Mouse (Mus musculus) ES-Bruce4 (cell line): Measurements from ENCODE around the gene Bola2. TPM values are rescaled to one million over a fixed set of nuclear protein-coding genes. Genes with fewer than 3 reads are reported as not detected.
A peak's percentile ranks its signal among the peaks of the same experiment; 100 is the strongest.

ENCODE experiments used
- H3K27ac ChIP-seq: 2 replicates; pipeline ENCODE4 v1.5.1; 2012; ENCODE audit warnings: low read length, inconsistent platforms; ENCODE audit not compliant: insufficient read depth
- H3K27me3 ChIP-seq: 2 replicates; pipeline ENCODE4 v1.6.1; 2012; ENCODE audit warnings: mild to moderate bottlenecking, low read length, inconsistent platforms; ENCODE audit not compliant: control insufficient read depth, poor library complexity, insufficient read depth, severe bottlenecking
- H3K36me3 ChIP-seq: 2 replicates; pipeline ENCODE4 v1.6.1; 2012; ENCODE audit warnings: inconsistent platforms, mild to moderate bottlenecking, low read length, moderate library complexity; ENCODE audit not compliant: control insufficient read depth, poor library complexity, insufficient read depth, severe bottlenecking
- H3K4me1 ChIP-seq: one replicate; pipeline ENCODE4 v1.8.1; 2011; ENCODE audit warnings: low read length; ENCODE audit not compliant: control insufficient read depth, insufficient read depth
- H3K4me3 ChIP-seq: 2 replicates; pipeline ENCODE4 v1.5.1; 2011; ENCODE audit warnings: low read depth, mild to moderate bottlenecking, low read length
- H3K9ac ChIP-seq: 2 replicates; pipeline ENCODE4 v1.6.1; 2012; ENCODE audit warnings: low read depth, mild to moderate bottlenecking, inconsistent platforms; ENCODE audit not compliant: poor library complexity, severe bottlenecking
- H3K9me3 ChIP-seq: replicated peaks from 2 replicates; pipeline ENCODE4 v1.6.1; 2012; ENCODE audit warnings: mild to moderate bottlenecking, low read length, inconsistent platforms; ENCODE audit not compliant: control insufficient read depth, poor library complexity, insufficient read depth, severe bottlenecking
- CTCF ChIP-seq: IDR thresholded peaks from one replicate; pipeline ENCODE4 v1.8.1; 2011; ENCODE audit warnings: low read depth, low read length
- EP300 ChIP-seq: IDR thresholded peaks from 2 replicates; pipeline ENCODE4 v1.6.1; 2011; ENCODE audit warnings: low read depth, low read length; ENCODE audit not compliant: insufficient read depth
- POLR2A ChIP-seq: IDR thresholded peaks from one replicate; pipeline ENCODE4 v1.8.1; 2011; ENCODE audit warnings: low read length; ENCODE audit not compliant: insufficient read depth
- polyA plus RNA-seq: library from polyadenylated mRNA; stranded (reverse); fragments of >200 nt; gene quantifications from 2 replicates; pipeline ENCODE4 v1.2.4, GENCODE M21; 2011; ENCODE audit warnings: low read depth; ENCODE audit not compliant: missing spikeins, insufficient read depth, insufficient read length

Bola2 gene
- polyA plus RNA-seq, 1 experiment, result 76.0 TPM

DNA sequence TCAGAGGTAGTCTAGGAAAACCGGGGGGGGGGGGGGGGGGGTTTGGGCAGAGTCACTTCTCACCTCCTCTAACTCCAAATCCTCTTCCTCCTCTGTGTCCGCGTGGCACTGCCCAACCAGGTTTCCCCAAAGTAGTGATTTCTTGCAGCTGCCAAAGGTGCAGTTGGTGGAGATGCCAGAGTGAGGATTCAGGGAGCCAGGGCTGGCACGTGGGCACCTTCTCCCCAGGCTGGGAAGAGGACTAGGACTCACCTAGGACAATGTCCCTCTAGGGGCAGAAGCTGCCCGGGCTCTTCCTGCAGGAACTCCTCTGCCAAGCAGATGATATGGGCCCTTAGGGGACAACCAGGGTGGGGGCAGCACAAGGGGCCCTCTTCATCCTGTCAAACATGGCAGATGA lies 3.5 kb upstream of the Bola2 start:
- H3K4me1 ChIP-seq, result peaks cover 2% of the 10 kb centered on the region
- no peak overlapping the region for H3K27ac ChIP-seq
- TF ChIP-seq EP300, result no peak
- TF ChIP-seq CTCF, result no peak
- no peak for TF ChIP-seq POLR2A
- peaks cover 14% of the 10 kb centered on the region for H3K36me3 ChIP-seq
- no peaks in the 10 kb centered on the region for H3K27me3 ChIP-seq
- no peaks in the 10 kb centered on the region for H3K9me3 ChIP-seq
- no peak overlapping the region for H3K9ac ChIP-seq
- H3K4me3 ChIP-seq, result no peak overlapping the region

DNA sequence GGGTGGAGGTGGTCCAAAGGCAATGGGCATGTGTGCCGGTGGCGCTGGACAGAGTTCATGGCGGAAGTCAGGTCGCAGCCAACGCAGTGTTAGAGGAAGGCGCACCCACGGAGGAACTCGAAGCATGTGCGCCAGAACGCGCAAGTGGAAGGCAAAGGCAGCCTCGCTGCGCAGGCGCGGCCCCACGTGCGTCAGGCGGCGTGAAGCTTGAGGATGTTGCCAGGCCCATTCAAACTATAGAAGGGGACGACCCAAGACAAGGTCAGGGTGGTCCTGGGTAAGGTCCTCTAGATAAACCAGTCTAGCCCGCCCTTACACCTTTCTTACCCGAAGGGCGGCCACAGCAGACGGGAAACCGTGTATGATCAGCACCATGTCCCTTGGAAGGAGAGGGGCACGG lies 2.8 kb upstream of the Bola2 start:
- TF ChIP-seq CTCF, result no peak
- no peak for TF ChIP-seq POLR2A
- TF ChIP-seq EP300, result no peak
- Histone ChIP-seq H3K4me1 (peaks cover 2% of the 10 kb centered on the region), H3K9me3 (no peaks in the 10 kb centered on the region), H3K9ac (0 out of 2 replicates have a peak overlapping the region, but pooled peaks have one; percentile 15), H3K4me3 (peak overlapping the region; percentile 0; the same call in 1 of the 2 replicates), H3K27me3 (no peaks in the 10 kb centered on the region), H3K27ac (no peak overlapping the region), H3K36me3 (peaks cover 14% of the 10 kb centered on the region)

GRCm38 (mm10) chr7:126693256-126693655 lies 1.9 kb upstream of the Bola2 start:
- peaks cover 2% of the 10 kb centered on the region for H3K4me1 ChIP-seq
- TF ChIP-seq CTCF, result peak; percentile 80
- no peak for TF ChIP-seq EP300
- no peak for TF ChIP-seq POLR2A
- H3K9me3 ChIP-seq, result no peaks in the 10 kb centered on the region
- H3K9ac ChIP-seq, result no peak overlapping the region
- peaks cover 14% of the 10 kb centered on the region for H3K36me3 ChIP-seq
- no peak overlapping the region; the same call in 1 of the 2 replicates for H3K4me3 ChIP-seq
- H3K27ac ChIP-seq, result peak overlapping the region; percentile 30; the same call in 1 of the 2 replicates
- no peaks in the 10 kb centered on the region for H3K27me3 ChIP-seq

DNA sequence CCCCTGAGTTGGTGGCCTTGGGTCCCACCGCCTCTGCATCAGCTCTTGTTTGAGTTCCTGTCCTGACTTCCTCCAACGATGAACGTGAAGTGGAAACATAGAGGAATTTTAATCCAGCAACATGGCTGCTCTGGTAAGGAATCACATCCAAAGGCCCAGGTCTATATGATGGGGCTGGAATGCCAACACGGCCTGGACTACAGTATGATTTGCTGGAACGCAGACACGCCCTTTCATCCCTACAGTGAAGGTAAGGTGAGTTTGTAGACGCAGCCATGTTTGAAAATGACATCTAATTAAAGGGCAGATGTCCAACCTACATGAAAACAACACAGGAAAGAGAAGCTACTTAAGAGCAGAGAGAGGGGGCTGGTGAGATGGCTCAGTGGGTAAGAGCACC lies 1.4 kb upstream of the Bola2 start:
- no peak overlapping the region for H3K9ac ChIP-seq
- H3K4me3 ChIP-seq, result peak overlapping the region; percentile 46
- TF ChIP-seq CTCF, result no peak
- no peak for TF ChIP-seq POLR2A
- no peak for TF ChIP-seq EP300
- no peaks in the 10 kb centered on the region for H3K9me3 ChIP-seq
- H3K27me3 ChIP-seq, result no peaks in the 10 kb centered on the region
- peak overlapping the region; percentile 30 for H3K27ac ChIP-seq
- peaks cover 2% of the 10 kb centered on the region for H3K4me1 ChIP-seq
- peaks cover 14% of the 10 kb centered on the region for H3K36me3 ChIP-seq

DNA sequence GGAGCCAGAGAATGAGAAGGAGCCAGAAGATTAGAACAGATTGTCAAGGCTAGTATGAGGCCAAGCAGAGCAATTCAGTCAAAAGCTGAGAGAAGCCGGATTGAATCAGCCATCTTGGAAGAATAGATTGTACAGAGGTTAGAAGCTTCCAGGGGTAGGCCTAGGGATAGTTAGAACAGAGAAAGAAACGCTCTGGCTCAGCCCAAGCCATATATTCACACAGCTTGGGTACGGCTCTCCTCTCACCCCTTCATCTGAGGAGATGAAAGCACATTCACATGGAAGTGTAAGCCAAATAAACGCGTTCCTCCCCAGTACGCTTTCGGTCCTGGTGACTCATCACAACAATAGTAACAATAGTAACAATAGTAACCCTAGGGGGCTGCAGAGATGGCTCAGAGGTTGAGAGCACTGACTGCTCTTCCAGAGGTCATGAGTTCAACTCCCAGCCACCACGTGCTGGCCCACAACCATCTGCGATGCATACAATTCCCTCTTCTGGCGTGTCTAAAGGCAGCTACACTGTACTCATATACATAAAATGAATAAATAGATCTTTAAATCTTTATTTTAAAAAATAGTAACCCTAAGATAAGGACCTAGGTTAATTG lies 655 bp upstream of the Bola2 start:
- Histone ChIP-seq H3K36me3 (peaks cover 14% of the 10 kb centered on the region), H3K27ac (peak overlapping the region; percentile 86), H3K9ac (peak overlapping the region; percentile 81), H3K4me1 (peaks cover 2% of the 10 kb centered on the region), H3K4me3 (peak overlapping the region; percentile 83), H3K27me3 (no peaks in the 10 kb centered on the region), H3K9me3 (no peaks in the 10 kb centered on the region)
- TF ChIP-seq CTCF (no peak), EP300 (0 out of 2 replicates have a peak, but pooled peaks have one; percentile 52), POLR2A (no peak)

- Histone ChIP-seq H3K9ac (peak within 1 kb of the TSS; percentile 81), H3K36me3 (peaks cover 12% of the 10 kb centered on the region), H3K27me3 (no peaks in the 10 kb centered on the region), H3K27ac (peak within 1 kb of the TSS; percentile 91), H3K9me3 (no peaks in the 10 kb centered on the region), H3K4me3 (peak within 1 kb of the TSS; percentile 95), H3K4me1 (peaks cover 2% of the 10 kb centered on the region)
- TF ChIP-seq EP300, result no peak
- peak; percentile 45 for TF ChIP-seq POLR2A
- TF ChIP-seq CTCF, result peak; percentile 89
Observed at GRCm38 (mm10) chr7:126695631-126696207, 518 bp downstream of the Bola2 start, which contains the start of gene Slx1b. TSS of gene Slx1b (minus strand) at chr7:126695784.
